Mouse (Mus musculus): ENCODE measurements around the gene Sptan1. TPM values are rescaled to one million over a fixed set of nuclear protein-coding genes. Genes with fewer than 3 reads are reported as not detected.

Sptan1 gene
- polyA plus RNA-seq, 1 experiment from 2014 or later = 115 TPM

DNA sequence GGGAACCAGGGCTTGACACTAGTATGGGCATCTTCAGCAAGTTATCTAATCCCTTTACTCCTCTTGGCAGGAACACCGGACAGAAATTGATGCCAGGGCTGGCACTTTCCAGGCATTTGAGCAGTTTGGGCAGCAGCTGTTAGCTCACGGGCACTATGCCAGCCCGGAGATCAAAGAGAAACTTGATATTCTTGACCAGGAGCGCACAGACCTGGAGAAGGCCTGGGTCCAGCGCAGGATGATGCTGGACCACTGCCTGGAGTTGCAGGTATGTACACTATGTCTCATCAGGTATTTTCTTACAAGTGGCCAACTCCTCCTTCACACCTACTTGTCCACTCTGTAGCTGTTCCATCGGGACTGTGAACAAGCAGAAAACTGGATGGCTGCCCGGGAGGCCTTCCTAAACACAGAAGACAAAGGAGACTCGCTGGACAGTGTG, 45.5 kb downstream of the Sptan1 start:
- 59% methylated on average over 8 of the region's 8 CpGs for WGBS
- Histone ChIP-seq H3K9me3 (ENCODE audit: low read length) (no peaks in the 10 kb centered on the region), H3K27me3 (replicated peaks; ENCODE audit: insufficient read depth, low read length) (no peaks in the 10 kb centered on the region), H3K36me3 (ENCODE audit: insufficient read depth, low read length) (peaks cover 78% of the 10 kb centered on the region), H3K4me1 (ENCODE audit: insufficient read depth, low read depth, low read length) (no peaks in the 10 kb centered on the region), H3K4me3 (ENCODE audit: low read depth, low read length) (no peak overlapping the region), H3K4me2 (replicated peaks; ENCODE audit: low read depth, low read length) (no peak overlapping the region), H3K9ac (replicated peaks; ENCODE audit: low read depth) (no peak overlapping the region), H3K27ac (ENCODE audit: low read length) (no peak overlapping the region)
- ATAC-seq = peak; percentile 75
- TF ChIP-seq CTCF (IDR thresholded peaks at IDR 0.05) = no peak
- TF ChIP-seq EP300 (IDR thresholded peaks at IDR 0.05) = no peak
- DNase-seq (ENCODE audit: low spot score) = peak; percentile 58

GRCm38 (mm10) chr2:30014326-30014966, 49.1 kb downstream of the Sptan1 start:
- H3K36me3 ChIP-seq (ENCODE audit: insufficient read depth, low read length) = peaks cover 81% of the 10 kb centered on the region
- TF ChIP-seq EP300 (IDR thresholded peaks at IDR 0.05) = no peak
- no peak for TF ChIP-seq CTCF (IDR thresholded peaks at IDR 0.05)
- H3K4me1 ChIP-seq (ENCODE audit: insufficient read depth, low read depth, low read length) = no peaks in the 10 kb centered on the region
- DNase-seq (ENCODE audit: low spot score) (peak; percentile 69), ATAC-seq (peak; percentile 72)
- 43% methylated on average over 11 of the region's 11 CpGs for WGBS
- H3K9me3 ChIP-seq (ENCODE audit: low read length) = no peaks in the 10 kb centered on the region
- H3K4me2 ChIP-seq (replicated peaks; ENCODE audit: low read depth, low read length) = no peak overlapping the region
- H3K27me3 ChIP-seq (replicated peaks; ENCODE audit: insufficient read depth, low read length) = no peaks in the 10 kb centered on the region
- H3K9ac ChIP-seq (replicated peaks; ENCODE audit: low read depth) = no peak overlapping the region
- no peak overlapping the region for H3K4me3 ChIP-seq (ENCODE audit: low read depth, low read length)
- no peak overlapping the region for H3K27ac ChIP-seq (ENCODE audit: low read length)

- 66% methylated on average over 4 of the region's 4 CpGs for WGBS
- Histone ChIP-seq H3K27me3 (replicated peaks; ENCODE audit: insufficient read depth, low read length) (no peaks in the 10 kb centered on the region), H3K4me3 (ENCODE audit: low read depth, low read length) (no peak overlapping the region)
Observed at GRCm38 (mm10) chr2:30025454-30025853, 60.1 kb downstream of the Sptan1 start.

DNA sequence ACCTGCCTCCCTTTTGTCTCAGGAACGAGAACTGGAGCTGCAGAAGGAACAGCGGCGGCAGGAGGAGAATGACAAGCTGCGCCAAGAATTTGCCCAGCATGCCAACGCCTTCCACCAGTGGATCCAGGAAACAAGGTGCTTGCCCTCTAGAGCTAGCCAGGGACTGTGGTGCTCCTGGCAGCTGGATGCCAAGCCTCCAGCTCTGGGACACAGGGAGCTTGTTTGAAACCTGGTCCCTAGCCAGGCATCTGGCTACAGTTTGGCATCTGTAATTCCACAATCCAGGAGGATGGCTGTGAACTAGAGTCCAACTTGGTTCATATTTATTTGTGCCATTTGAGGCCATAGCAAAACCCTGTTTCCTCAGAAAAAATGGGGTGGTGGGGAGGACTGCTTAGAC, 61.6 kb downstream of the Sptan1 start:
- no peaks in the 10 kb centered on the region for H3K9me3 ChIP-seq (ENCODE audit: low read length)
- no peak overlapping the region for H3K4me3 ChIP-seq (ENCODE audit: low read depth, low read length)
- H3K4me1 ChIP-seq (ENCODE audit: insufficient read depth, low read depth, low read length) = no peaks in the 10 kb centered on the region
- peaks cover 91% of the 10 kb centered on the region for H3K36me3 ChIP-seq (ENCODE audit: insufficient read depth, low read length)
- no peak overlapping the region for H3K27ac ChIP-seq (ENCODE audit: low read length)
- H3K4me2 ChIP-seq (replicated peaks; ENCODE audit: low read depth, low read length) = no peak overlapping the region
- no peaks in the 10 kb centered on the region for H3K27me3 ChIP-seq (replicated peaks; ENCODE audit: insufficient read depth, low read length)
- WGBS = 91% methylated on average over 5 of the region's 5 CpGs
- no peak for DNase-seq (ENCODE audit: low spot score)
- H3K9ac ChIP-seq (replicated peaks; ENCODE audit: low read depth) = no peak overlapping the region
- TF ChIP-seq EP300 (IDR thresholded peaks at IDR 0.05) = no peak
- no peak for ATAC-seq

More at GRCm38 (mm10) chr2:30025454-30025853, 60.1 kb downstream of the Sptan1 start:
- DNase-seq (ENCODE audit: low spot score) = no peak
- Histone ChIP-seq H3K4me1 (ENCODE audit: insufficient read depth, low read depth, low read length) (no peaks in the 10 kb centered on the region), H3K9ac (replicated peaks; ENCODE audit: low read depth) (no peak overlapping the region), H3K36me3 (ENCODE audit: insufficient read depth, low read length) (peaks cover 91% of the 10 kb centered on the region), H3K4me2 (replicated peaks; ENCODE audit: low read depth, low read length) (no peak overlapping the region), H3K9me3 (ENCODE audit: low read length) (no peaks in the 10 kb centered on the region), H3K27ac (ENCODE audit: low read length) (no peak overlapping the region)
- TF ChIP-seq CTCF (IDR thresholded peaks at IDR 0.05) (no peak), EP300 (IDR thresholded peaks at IDR 0.05) (no peak)
- no peak for ATAC-seq

DNA sequence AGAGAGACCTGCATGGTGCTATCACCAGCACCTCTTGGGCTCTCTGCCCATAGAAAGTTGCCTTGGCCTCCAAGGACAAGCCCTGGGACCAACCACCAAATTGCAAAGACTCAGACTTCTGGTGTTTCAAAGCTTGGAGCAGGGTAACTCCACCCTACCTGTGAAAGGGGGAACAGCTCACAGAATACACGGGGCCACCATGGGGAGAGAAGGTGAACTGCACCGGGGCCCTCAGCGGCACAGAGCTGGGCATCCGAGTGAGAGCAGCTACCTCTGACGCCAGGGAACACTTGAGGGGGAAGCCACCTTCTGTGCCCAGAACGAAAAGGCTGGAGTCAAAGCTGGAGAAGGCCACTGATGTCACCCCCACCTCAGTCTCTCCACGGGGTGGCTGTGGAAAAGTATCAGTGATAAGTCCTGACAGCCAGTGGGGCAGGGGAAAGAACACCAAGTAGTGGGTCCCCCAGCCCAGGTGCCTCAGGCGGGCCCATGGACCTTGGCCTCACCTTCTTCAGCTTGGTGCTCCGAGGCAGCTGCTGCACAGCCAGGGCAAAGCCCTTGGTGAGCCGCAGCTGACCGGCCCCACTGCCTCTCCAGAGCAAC, 67.0 kb downstream of the Sptan1 start:
- no peak for TF ChIP-seq EP300 (IDR thresholded peaks at IDR 0.05)
- TF ChIP-seq CTCF (IDR thresholded peaks at IDR 0.05) = peak; percentile 55
- Histone ChIP-seq H3K27ac (ENCODE audit: low read length) (no peak overlapping the region), H3K27me3 (replicated peaks; ENCODE audit: insufficient read depth, low read length) (no peaks in the 10 kb centered on the region), H3K9me3 (ENCODE audit: low read length) (no peaks in the 10 kb centered on the region), H3K4me3 (ENCODE audit: low read depth, low read length) (no peak overlapping the region), H3K9ac (replicated peaks; ENCODE audit: low read depth) (no peak overlapping the region), H3K4me2 (replicated peaks; ENCODE audit: low read depth, low read length) (no peak overlapping the region), H3K36me3 (ENCODE audit: insufficient read depth, low read length) (peaks cover 44% of the 10 kb centered on the region), H3K4me1 (ENCODE audit: insufficient read depth, low read depth, low read length) (no peaks in the 10 kb centered on the region)
- peak; percentile 25 for DNase-seq (ENCODE audit: low spot score)
- peak; percentile 35; the same call in 1 of the 2 replicates for ATAC-seq
- WGBS = 42% methylated on average over 9 of the region's 11 CpGs

GRCm38 (mm10) chr2:30032957-30033356, 67.6 kb downstream of the Sptan1 start:
- Histone ChIP-seq H3K36me3 (ENCODE audit: insufficient read depth, low read length) (peaks cover 42% of the 10 kb centered on the region), H3K4me2 (replicated peaks; ENCODE audit: low read depth, low read length) (no peak overlapping the region), H3K9me3 (ENCODE audit: low read length) (no peaks in the 10 kb centered on the region), H3K9ac (replicated peaks; ENCODE audit: low read depth) (no peak overlapping the region), H3K27ac (ENCODE audit: low read length) (no peak overlapping the region), H3K27me3 (replicated peaks; ENCODE audit: insufficient read depth, low read length) (no peaks in the 10 kb centered on the region), H3K4me3 (ENCODE audit: low read depth, low read length) (no peak overlapping the region), H3K4me1 (ENCODE audit: insufficient read depth, low read depth, low read length) (no peaks in the 10 kb centered on the region)
- 71% methylated on average over 6 of the region's 6 CpGs for WGBS
- no peak for DNase-seq (ENCODE audit: low spot score)
- ATAC-seq = no peak
- TF ChIP-seq EP300 (IDR thresholded peaks at IDR 0.05) (no peak), CTCF (IDR thresholded peaks at IDR 0.05) (no peak)

Measured in lung, postnatal 0 days (tissue).